Mouse (Mus musculus) kidney, adult 18-20 months (tissue): Measurements from ENCODE around the gene 9130023H24Rik.

ENCODE experiments used
- DNase-seq: peaks from one replicate; pipeline ENCODE4 v3.0.0; 2021

9130023H24Rik gene

DNA sequence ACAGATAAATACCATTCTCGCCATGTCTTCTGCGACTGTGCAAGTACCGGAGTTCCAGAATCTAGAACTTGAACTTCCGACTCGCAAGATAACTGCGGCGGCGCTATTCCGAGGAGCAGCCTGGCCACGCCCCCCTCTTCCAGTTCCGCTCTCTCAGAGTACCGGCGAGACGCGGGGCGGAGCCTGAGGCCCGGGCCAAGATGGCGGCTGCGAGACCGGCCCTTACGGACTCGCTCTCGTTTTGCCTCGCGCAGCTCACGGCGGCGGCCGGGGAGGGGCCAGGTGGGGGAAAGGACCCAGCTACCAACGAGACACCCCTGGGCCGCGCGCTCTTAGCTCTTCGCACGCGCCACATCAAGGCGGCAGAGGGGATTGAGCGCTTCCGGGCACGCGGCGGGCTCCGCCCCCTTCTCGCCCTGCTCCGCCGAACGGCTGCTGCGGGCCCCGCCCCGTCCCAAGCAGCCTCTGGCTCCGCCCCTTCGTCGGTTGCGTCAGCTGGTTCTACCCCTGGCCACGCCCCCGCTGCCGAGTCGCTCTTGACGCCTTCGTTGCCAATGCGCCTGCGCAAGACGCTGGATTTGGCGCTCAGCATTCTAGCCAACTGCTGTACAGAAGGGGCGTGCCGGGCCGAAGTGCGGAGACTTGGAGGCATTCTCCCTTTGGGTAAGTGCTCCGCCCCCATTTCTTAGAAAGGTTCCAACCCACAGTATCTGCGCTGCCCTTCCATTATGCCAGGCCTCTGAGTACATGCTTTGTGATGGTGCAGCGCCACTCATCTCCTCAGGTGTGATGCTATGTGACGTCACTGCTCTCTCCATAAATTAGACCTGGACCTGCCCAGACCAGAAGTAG, at the start of gene 9130023H24Rik:
9130023H24Rik (minus strand) TSS at position 105 of the 852 bp plus-strand sequence.
- DNase-seq = peak; percentile 100

DNA sequence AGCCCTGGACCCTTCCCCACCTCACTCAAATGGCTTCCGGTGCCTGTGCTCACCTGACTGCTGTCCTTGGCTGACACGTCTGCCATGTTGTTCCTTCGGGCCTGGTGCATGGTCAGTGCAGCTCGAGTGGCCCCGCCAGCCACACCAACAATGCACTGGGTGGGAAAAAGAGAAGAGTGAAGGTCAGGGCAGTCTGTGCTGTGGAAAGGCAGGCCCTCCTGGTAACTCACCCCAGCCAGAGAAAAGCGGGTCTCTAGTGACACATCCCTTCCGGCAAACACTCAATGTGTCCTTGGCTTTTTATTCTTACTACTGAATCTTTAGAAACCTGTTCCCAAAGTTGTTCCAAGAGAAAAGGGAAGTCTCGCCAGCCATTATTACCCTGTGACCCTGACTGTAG, 47.2 kb upstream of the 9130023H24Rik start:
- DNase-seq = no peak

DNA sequence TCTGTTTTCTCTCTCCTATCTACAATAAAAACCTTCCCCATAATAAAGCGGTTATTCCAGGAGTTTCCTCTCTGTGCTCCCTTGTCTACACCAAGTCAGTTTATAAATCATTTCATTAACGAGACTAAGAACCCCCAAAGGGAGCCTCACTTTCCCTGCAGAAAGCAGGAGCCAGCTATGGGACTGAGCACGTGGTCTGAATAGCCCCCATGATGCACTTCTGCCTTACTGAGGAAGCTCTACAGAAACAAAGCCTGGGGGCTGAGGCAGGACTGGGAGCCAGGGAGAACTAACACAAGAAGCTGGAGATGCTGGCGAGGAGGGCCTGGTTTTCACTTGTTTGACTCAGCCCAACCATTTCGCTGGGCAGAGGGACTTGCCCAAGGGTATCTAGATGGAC, 46.2 kb upstream of the 9130023H24Rik start:
- no peak for DNase-seq

DNA sequence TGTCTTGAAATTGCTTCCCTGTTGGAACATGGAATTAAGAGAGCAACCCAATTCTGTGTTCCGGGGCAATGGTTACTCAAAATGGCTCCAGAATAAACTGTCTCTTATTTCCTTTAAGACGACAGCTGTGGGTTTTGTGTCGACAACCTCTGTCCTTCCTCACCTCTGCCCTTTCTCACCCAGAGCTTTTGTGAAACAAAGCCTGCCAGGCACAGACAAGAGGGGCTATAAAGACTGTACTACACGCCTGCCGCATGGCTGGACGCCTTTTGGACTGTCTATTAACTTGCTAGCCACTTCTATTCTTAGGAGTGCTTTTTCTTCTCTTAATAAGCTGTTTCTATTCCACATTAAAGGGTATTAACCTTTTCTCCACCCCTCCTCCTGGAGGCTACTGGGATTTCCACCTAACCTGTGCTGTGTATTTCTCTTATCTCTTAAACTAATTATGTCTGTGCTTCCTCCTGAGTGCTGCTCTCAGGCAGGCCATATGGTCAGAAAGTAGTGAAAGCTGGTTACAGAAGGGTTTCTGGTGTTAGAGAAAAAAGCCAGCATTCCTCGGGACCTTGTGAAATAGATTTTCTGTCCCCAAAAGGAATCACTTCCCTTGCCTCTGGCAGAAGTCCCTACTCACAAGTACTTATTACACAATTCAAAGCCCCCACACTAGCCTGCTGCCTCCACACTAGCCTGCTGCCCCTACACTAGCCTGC, 44.9 kb upstream of the 9130023H24Rik start:
- DNase-seq = no peak

DNA sequence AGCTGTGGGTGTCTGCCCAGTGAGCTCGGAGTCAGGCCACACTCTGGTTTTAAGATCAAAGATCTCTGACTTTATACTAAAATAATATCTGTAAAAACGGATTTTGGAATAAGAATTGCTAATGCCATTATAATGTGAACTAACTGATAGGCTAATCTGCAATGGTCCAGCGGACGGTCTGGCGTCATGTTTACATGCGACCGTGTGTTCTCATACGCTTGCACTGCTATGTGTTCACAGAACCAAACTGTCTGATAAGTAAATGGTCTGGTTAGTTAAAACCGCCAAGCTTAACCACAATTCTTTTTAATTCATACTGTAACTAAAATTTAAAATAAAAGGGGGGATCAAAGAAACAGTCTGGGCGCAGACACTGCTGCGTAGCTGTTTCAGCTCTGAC, 43.9 kb upstream of the 9130023H24Rik start:
- no peak for DNase-seq

DNA sequence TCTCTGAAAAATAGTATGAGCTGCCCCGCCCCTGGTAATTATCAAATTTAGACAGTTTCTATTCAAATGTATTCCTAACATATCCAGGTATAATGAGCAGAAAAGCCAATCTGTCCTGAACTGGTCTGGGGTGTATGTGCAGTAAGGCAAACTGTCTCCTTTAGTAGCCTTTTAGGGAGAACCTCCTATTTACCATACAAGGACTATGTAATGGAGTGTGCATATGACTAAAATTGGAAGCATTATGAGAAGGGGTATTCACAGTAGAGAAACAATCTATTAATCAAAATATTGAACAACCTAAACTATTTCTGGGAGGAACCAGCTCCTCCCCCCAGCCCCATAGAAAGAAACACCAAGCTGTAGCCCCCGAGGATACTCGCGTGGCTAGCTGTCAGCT, 41.9 kb upstream of the 9130023H24Rik start:
- DNase-seq = no peak

DNA sequence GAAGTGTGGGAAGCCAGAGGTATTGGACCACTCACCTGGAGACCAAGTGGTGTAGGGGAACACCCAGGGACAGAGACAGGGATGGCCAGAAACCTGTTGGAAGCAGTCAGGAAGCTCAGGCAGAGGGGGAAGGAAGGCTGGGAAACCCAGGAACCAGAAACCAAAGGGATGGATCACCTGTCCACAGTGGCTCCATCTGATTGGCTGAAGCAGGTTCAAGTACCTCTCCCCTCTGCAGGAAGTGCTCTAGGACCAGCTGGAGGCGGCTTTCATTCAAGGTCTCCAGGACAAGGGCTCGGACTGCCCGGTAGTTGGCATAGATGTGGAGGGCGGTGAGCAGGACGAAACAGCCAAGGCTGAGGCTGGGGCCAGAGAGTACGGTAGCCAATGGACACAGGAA, 38.2 kb upstream of the 9130023H24Rik start:
- DNase-seq = no peak

DNA sequence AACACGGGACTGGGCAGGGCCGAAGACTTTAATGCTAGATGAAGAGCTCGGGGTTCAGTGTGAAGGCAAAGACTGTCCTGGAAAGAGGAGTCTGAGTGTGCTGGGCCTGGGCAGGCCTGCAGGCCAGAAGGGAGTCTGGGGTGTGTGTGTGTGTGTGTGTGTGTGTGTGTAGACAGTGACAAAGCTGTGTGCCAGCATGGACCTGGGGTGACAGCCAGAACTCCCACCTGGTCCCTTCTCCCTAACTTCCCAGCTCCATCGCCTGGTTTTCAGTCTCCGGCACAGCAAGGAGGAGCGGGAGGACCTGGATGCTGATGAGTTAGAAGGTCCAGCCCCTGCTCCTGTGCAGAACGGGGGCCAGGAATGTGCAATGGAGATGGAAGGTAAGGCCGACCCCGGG, 33.7 kb upstream of the 9130023H24Rik start:
- no peak for DNase-seq

DNA sequence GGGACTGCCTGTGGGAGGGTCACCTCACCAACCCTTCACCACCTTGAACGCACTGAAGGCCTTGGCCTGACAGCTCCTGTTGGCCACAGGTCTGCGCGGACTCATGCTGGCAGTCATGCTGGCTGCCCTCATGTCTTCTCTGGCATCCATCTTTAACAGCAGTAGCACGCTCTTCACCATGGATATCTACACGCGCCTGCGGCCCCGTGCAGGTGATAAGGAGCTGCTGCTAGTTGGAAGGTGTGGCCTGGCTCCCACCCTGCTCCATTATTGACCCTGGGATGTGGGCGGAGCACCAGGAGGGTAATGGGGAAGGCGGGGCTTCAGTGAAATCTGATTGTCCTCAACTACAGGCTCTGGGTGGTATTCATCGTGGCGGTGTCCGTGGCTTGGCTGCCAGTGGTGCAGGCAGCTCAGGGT, 32.6 kb upstream of the 9130023H24Rik start:
- no peak for DNase-seq

DNA sequence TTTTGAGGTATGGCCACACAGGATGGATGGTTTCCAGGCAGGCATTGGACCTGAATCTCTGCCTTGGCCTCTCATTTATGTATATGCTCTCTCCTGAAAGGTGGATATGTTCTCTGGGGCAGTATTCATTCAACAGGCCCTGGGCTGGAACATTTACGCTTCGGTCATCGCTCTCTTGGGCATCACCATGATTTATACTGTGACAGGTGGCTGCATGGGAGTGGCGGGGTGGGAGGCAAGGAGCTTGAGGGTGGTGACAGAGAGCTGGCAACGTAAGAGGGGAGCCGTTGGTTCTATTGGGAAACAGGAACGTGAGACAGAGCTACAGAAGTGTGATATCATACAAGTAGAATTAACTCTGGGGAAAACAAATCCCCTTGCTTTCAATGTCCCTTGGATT, 30.0 kb upstream of the 9130023H24Rik start:
- DNase-seq = no peak

DNA sequence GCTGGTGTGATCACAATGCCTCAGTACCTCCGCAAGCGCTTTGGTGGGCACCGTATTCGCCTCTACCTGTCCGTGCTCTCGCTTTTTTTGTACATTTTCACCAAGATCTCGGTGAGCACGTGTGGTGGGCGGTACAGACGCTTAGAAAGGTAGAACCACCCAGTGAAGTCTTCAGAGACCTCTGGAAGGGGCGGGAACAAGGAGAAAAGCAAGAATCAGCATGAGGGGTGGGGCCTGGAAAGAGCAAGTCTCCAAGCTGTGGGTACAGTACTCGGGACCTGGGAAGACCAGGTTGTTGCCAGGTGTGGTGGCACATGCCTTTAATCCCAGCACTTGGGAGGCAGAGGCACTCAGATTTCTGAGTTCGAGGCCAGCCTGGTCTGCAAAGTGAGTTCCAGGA, 29.6 kb upstream of the 9130023H24Rik start:
- DNase-seq = peak; percentile 35

DNA sequence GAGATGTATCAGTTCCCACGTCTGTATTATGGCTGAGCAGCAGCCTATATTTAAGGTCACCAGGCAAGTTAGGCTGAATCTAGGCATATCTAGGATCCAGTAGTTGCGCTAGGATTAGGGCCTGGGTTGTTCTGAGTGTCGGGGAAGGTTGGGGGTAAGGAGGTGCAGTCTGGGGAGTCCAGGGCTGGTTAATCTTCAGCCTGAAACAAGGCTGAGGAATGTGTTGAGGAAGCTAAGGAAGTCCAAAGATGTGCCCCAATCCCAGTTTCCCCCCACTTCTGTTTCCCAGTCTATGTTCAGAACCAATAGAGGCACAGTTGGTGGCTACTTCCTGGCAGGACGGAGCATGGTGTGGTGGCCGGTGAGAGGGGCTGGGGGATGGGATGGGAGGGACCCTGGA, 28.2 kb upstream of the 9130023H24Rik start:
- DNase-seq = no peak

DNA sequence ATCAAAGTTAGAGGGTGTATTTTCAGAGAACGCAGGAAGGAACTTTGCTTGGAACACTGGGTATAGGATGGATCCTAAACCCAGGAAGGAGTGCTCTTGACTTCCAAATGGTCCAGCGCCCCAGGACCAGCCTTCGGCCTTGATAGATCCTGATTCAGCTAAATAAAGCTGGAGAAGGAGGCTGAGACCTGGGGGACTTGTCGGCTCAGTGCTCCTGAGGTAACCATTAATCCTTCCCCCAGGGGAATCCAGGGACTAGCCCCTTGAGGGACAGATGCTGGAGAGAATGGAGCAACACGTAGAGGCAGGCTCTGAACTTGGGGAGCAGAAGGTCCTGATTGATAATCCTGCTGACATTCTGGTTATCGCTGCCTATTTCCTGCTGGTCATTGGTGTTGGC, 27.6 kb upstream of the 9130023H24Rik start, which contains the start of gene Slc5a2:
Slc5a2 (plus strand) TSS at position 247 of the 400 bp plus-strand sequence.
- no peak for DNase-seq

DNA sequence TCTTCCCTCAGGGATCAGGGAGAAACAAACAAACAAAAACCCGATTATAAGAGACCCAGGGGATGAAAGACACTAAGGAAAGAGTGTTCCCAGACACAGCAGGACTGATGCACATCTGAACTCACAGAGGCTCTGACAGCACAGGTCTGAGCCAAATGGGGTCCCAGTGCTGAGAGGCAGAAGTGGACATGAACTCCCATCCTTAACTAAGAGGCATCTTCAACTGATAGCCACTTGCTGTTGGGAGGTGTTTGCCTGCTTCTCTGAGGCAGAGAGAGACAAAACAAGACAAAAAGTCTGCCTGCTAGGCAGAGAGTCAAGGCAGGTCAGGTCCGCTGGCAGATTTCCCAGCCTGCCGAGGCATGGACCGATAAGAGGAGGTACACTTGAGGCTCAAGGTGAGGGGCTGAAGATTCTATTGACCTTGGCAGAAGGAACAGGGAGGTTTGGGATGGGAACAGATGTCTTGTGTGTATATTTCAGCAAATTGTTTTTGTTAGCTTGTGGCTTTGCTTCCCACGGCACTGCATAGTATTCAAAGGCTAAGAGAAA, 19.0 kb upstream of the 9130023H24Rik start:
- no peak for DNase-seq

DNA sequence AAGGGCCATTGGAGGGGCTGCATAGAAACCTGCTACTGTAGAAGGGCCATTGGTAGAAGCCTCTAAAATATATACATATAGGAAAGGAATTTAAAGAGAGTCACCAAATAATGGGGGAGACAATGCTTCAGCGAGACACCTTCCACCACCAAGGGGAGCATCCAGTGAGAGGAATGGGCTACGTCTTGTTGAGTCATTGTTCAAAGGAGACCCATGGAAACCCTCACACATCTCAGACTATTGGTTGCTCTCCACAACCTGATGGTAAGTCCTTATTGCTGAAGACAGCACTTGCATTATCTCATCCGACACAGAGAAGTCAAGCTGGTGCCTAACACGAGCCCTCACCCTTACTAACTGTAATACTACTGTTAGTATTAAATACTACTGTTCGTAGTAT, 17.9 kb upstream of the 9130023H24Rik start:
- no peak for DNase-seq

DNA sequence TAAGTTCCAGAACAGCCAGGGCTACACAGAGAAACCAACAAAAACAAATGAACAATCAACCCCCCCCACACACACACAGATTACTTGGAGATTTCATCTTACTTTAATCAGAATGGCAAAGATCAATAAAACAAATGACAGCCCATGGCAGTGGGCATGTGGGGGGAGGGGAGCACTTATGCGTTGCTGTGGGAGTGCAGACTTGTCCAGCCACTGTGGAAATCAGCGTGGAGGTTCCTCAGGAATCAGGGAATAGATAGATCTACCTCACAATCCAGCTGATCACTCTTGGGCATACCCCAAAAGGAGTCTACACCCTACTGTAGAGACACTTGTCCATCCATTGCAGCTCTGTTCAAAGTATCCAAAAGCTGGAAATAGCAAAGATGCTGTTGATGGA, 17.1 kb upstream of the 9130023H24Rik start:
- DNase-seq = no peak

DNA sequence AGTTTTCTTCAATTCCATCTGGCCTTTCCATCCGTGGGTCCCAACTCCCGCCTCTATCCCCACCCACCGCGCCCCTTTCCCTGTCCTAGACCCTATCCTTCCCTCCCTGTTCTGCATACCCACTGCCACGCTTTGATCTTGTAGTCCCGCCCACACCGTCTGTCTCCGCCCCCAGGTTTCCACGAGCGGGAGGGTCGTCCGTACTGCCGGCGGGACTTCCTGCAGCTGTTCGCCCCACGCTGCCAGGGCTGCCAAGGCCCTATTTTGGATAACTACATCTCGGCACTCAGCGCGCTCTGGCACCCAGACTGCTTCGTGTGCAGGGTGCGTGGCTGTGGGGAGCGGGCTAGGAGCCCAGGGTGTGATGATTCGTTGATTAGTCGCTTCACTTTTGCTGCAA, 14.8 kb upstream of the 9130023H24Rik start:
- no peak for DNase-seq

DNA sequence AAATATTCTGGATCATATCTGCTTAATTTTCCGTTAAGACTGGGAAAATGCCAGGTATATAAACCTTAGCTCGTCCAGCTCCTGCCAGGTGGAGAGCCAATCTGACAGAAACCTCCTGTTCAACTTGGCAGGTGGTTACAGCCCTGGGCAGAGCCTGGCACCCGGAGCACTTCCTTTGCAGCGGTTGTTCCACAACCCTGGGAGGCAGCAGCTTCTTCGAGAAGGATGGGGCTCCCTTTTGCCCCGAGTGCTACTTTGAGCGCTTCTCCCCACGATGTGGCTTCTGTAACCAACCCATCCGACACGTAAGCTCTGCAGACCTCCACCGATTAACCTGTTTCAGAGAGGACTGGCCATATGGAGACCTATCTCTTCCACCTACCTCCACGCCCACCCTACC, 14.1 kb upstream of the 9130023H24Rik start:
- DNase-seq = no peak

DNA sequence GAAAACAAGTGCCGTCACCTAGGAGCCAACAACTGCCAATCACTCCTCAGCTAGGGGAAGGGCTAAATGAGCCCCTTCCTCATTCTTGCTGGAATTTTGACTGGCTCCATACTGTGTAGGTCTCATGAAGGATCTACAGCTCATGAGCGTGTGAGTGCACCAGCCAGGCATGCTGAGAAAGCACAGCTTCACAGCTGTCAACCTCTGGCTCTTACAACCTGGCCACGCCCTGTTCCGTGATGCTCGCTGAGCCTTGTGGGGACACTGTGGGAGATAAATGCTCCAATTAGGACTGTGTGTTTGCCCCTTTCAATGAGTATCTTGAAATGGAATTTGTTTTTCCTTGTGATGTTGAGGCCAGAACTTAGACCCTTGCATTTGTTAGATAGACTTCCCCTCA, 12.2 kb upstream of the 9130023H24Rik start:
- DNase-seq = no peak

DNA sequence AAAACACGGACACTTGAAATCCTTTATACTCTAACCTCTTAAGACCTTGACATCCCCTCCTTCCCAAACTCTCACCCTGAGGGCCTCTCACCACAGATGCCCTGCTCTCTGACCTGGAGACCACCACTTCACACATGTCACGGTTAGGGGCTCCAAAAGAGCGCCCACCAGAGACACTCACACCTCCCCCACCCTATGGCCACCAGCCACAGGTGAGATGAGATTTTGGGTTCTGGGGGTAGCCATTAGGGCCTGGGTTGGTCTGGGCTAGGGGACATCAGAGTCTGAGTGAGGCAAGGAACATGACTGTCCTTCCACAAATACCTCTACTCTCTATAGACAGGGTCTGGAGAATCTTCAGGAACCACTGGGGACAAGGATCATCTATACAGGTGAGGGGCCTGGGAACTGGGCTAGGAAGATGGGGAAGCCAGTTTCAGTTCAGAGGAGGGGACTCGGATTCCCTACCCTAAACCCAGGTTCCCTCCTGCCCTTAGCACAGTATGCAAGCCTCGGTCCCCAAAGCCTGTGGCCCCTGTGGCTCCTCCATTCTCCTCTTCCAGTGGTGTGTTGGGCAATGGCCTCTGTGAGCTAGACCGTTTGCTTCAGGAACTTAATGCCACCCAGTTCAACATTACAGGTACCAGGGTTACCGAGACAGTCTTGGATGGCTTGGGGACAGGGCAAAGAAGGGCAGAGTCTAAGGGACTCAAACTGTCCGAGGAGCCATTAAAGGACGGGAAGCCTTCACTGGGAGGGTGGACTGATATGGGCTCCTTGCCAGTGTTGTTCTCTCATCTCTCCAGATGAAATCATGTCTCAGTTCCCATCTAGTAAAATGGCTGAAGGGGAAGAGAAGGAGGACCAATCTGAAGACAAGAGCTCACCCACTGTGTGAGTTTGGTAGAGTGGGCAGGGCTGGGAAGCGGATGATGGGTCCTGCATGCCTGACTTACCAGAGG, 10.5 kb upstream of the 9130023H24Rik start:
- no peak for DNase-seq

DNA sequence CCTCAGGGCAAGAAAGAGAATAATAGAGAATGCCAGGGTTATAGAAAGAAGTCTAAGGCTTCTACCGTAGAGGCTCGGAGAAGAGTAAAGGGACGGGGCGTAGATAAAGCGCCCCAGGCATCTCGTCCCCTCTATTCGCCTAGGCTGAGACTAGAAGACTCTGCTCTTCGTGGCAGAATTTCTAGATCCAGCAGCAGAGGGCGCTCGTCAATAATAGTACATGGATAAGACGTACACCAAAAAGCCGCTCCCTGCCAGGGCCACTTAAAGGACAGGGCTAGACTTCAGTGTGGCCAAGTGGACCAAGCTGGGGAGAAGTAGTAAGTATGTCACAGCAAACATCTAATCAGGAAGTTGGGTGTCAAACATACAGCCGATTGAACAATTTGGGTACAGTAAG, 9.6 kb upstream of the 9130023H24Rik start:
- peak; percentile 84 for DNase-seq

DNA sequence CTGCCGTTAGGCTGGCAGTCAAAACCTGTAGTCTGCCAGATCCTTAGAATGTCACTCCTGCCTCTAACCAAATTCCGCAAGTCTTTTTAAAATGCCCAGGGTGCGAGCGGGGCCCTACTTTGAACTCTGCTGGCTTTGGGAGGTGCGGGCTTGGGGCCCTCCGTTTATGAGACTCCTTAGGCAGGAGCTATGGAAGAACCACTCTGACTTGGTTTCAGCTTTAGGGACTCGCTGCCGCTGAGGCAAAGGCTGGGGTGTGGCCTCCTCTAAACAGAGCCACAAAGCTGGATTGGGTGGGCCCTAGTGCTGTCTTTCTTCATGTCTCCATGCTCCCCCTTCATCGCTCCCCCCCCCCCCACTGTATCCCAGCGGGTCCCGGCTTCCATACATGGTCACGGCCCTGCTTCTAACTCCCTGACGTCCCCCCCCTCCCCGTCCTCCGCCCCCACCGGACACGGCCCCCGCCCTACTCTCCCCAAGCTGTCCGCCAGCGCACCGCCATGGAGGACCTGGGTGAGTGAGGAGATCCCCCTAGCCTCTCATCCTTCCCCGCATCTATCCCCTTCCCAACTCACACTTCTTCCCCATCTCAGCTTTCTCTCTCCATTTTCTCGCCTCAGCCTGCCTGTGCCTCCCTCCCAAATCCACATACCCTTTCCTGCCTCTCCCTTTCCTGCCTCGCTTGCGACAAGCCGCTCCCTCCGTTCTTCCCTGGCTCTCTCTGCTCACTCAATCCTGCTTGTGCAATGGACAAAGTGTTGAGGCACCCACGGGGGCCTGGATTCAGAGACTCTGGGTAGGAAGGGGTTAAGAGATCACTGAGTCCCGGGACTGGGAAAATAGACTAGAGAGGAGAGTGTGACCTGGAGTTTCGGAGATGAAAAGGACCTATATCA, 8.9 kb upstream of the 9130023H24Rik start, which contains the start of gene Tgfb1i1:
Tgfb1i1 (plus strand) TSS at position 317 of the 896 bp plus-strand sequence.
- peak; percentile 47 for DNase-seq
